In genomic region chr13:25490036-25490435, GRCm38 (mm10) we compare ENCODE assay signal across 19 mouse cellular contexts.
DNase-seq lines count a peak whose midpoint lies in the region.
"Had no signal": no experiment of that assay in that cellular context is flagged by ENCODE, and none has a peak within 500 bp of the region (broad histone marks: within the 10 kb centered on the region; RNA-seq: fewer than 3 reads in every experiment).

No protein-coding gene starts in this region.

- intact Hi-C loops in left cerebral cortex, postnatal 25 days (cut with DNase I): no loop called here
- intact Hi-C loops in left cerebral cortex, postnatal 4 days (cut with DNase I): no loop called here

- DNase-seq in adrenal gland, adult (ENCODE audit: inconsistent age in 2 of 2, low spot score in 1 of 2): peak; percentile 6 to 55
- no peak for DNase-seq in adrenal gland, adult 18-20 months (ENCODE audit: low spot score in 2 of 2)
- peak; percentile 11 to 56 for DNase-seq in left cerebral cortex, postnatal 25 days (ENCODE audit: low spot score in 2 of 2)
- no peak for DNase-seq in left cerebral cortex, postnatal 4 days
- DNase-seq in Muller cell, postnatal 12 days (ENCODE audit: inconsistent ontology term): peak; percentile 18
- DNase-seq in frontal cortex, postnatal 36 days (ENCODE audit: low spot score in 2 of 2): peak; percentile 11 to 18
- no peak for DNase-seq in spleen, adult 18-20 months
- DNase-seq: adrenal gland, adult 8-10 months; cerebellum, adult 11 months; cerebellum, adult 9-10 months; gastrocnemius, postnatal 36 days; heart, adult 18-20 months; heart, postnatal 4 days; kidney, adult 8-10 months; kidney, postnatal 4 days; liver, embryonic 13.5 days; lung, adult 18-20 months; retina, postnatal 1 day; thymus, postnatal 14 days had no signal

Comparison
In these comparisons a context has a peak if more than half of its experiments do, and no peak if none do; other contexts are left out.
1. DNase-seq: peak in adrenal gland, adult (2 of 2), left cerebral cortex, postnatal 25 days (2 of 2), Muller cell, postnatal 12 days (single experiment) and frontal cortex, postnatal 36 days (2 of 2); none in adrenal gland, adult 18-20 months (0 of 2), left cerebral cortex, postnatal 4 days (single experiment) and spleen, adult 18-20 months (0 of 2).